Mouse (Mus musculus): Measurements from ENCODE around the gene Ankrd55.

Ankrd55 gene

GRCm38 (mm10) chr13:112366321-112367029 lies 78.2 kb downstream of the Ankrd55 start:
- in situ Hi-C loops (cut with MboI; ENCODE audit: low sequenced_read_pairs), result no loop called here

DNA sequence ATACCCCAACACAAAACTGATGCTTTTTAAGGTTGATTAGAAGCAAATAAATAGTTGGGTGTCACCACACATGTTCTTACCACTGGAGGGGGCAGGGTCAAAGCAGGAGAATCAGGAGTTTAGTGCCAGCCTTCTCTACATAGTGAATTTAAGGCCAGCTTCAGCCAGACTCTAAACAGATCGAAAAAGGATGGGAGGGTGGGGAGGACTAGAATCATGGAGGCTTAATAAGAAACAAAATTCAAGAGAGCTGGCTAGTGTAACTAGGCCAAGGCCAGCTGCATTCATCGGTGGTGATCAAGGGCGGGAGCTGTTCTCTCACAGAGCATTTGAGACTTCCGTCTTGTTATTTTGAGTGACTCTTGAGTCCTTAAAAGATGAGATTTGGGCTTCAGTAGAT lies 83.5 kb downstream of the Ankrd55 start:
- in situ Hi-C loops (cut with MboI; ENCODE audit: low sequenced_read_pairs), result no loop called here

- in situ Hi-C loops (cut with MboI; ENCODE audit: low sequenced_read_pairs), result no loop called here
These were observed 87.5 kb downstream of the Ankrd55 start for GRCm38 (mm10) chr13:112375766-112376165.

DNA sequence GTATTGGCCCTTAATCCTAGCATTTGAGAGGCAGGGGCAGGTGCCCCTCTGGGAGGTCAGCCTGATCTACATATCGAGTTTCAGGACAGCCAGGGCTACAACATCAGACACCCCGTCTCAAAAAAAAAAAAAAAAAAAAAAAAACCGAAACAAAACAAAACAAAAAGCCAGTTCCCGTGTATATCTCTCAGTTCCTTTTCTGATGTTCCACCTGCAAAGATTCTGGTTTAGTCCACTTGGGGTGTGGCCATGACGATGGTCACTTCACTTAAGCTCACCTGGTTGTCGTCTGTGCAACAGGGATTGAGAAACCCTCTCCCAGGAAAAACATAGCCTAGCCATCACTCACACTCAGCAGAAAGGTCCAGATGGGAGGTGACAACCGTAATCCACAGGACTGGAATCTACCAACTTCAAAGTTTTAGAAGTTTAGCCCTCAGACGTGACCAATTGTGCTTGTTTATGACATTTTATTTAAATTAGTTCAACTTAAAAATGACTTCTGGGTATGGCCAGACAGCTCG lies 90.6 kb downstream of the Ankrd55 start:
- in situ Hi-C loops (cut with MboI; ENCODE audit: low sequenced_read_pairs), result no loop called here

DNA sequence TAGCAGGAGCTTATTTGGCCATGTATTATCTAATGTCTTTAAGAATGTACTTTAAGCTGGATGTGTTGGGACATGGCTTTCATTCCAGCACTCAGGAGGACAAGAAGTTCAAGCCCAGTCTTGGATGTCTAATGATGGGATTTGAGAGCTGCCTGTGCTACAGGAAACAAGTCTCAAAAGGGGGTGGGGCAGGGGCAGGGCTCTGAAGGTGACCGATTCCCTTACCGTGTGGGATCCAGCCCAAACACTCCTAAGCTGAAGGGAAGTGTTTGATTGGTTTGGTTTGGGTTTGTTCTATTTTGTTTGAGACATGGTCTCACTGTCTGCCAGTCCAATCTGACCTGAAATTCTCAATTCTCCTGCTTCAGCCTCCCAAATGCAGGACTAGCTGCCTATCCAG lies 93.2 kb downstream of the Ankrd55 start:
- in situ Hi-C loops (cut with MboI; ENCODE audit: low sequenced_read_pairs), result no loop called here

GRCm38 (mm10) chr13:112382457-112382856 lies 94.2 kb downstream of the Ankrd55 start:
- in situ Hi-C loops (cut with MboI; ENCODE audit: low sequenced_read_pairs), result no loop called here

DNA sequence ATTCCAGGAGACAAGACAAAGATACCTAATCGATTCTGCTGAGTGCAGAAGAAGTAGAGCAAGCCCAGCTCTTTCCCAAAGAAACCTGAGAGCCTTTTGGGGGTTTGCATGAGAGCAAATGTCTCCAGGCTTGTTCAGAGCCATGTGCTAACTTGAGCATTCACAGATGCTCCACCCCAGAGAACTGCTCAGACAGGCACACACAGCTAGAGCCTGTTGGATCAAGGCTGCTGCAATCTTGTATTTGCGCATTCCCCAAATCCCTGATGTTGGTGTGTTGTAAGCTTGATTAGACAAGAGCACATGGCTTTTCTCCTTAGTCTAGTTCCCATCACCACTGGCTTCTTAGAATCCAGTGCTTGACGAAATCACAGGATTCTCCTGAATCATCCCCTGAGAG lies 94.7 kb downstream of the Ankrd55 start:
- in situ Hi-C loops (cut with MboI; ENCODE audit: low sequenced_read_pairs), result no loop called here

DNA sequence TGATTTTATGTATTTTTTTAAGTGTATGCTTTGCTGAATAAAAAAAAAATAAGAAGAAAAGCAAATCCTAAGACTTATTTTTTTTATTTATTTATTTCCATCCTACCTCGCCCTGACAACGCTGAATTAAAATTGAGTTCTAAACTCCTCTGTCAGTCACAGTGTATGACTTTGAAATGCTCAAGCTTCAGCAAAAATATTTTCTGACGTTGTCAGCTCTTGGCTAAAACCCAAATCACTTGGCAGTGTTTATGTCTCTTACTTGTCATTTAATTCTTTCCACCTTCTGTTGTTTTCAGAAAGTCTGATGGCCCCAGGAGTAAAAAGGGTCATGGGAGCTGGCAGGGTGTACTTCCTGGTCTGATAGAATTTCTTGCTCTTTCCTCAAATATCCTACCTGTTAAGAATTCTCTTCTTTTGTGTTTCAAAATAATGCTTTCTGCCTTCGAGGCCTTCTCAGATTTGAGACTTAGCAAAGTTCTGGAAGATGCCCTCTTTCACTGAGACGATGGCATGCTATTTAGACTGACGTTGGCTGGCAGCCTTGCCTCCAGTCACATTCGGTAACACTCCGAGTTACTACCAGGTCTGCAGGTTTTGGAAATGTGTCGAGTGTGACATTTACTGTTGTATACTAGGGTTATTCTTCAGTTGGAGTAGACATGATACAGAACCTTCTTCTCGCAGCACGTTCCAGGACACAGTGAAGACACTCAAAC lies 95.8 kb downstream of the Ankrd55 start:
- in situ Hi-C loops (cut with MboI; ENCODE audit: low sequenced_read_pairs), result no loop called here

DNA sequence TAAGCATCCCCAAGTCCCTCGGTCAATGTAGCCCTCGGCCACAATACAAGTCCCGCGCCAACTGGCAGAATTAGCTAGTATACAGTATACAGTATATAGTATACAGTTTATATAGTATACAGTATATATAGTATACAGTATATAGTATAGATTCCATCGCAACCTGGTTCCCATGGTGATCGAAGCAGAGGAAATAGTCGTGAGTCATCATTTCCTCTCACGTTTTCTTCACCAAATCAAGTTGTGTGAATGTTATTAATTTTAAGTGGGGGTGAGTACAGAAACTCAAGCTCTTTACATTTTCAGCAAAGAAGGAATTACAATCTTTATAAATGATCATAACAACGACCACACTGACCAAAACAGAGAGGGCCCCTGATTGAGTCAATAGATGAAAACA lies 96.8 kb downstream of the Ankrd55 start:
- in situ Hi-C loops (cut with MboI; ENCODE audit: low sequenced_read_pairs), result no loop called here

- in situ Hi-C loops (cut with MboI; ENCODE audit: low sequenced_read_pairs), result no loop called here
These were observed 98.3 kb downstream of the Ankrd55 start for GRCm38 (mm10) chr13:112386494-112387075.

- in situ Hi-C loops (cut with MboI; ENCODE audit: low sequenced_read_pairs), result no loop called here
These were observed 99.0 kb downstream of the Ankrd55 start for GRCm38 (mm10) chr13:112387279-112387678.

GRCm38 (mm10) chr13:112388176-112388575 lies 99.9 kb downstream of the Ankrd55 start:
- in situ Hi-C loops (cut with MboI; ENCODE audit: low sequenced_read_pairs), result no loop called here

- in situ Hi-C loops (cut with MboI; ENCODE audit: low sequenced_read_pairs), result no loop called here
These were observed 102.0 kb downstream of the Ankrd55 start for GRCm38 (mm10) chr13:112390206-112390605.

GRCm38 (mm10) chr13:112391354-112391753 lies 103.1 kb downstream of the Ankrd55 start:
- in situ Hi-C loops (cut with MboI; ENCODE audit: low sequenced_read_pairs), result no loop called here

GRCm38 (mm10) chr13:112393356-112393755 lies 105.1 kb downstream of the Ankrd55 start:
- in situ Hi-C loops (cut with MboI; ENCODE audit: low sequenced_read_pairs), result no loop called here

DNA sequence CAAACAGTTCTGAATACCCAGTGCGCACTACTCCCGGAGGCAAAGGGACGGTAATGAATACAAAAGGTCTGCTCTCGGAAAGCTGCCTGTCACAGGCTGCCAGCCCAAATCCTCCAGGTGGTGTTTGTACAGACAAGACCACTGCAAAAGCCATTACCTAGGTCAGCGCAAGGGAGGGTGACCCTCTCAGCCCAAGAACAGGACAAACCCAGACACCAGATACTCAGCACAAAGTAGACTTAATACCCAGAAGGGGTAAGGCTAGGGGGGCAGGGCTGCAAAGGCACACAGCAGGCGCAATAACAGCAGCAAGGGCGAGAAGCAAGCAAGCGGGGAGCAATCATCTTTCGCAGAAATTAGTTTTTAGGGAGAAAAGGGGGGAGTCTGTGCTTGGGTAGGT lies 106.0 kb downstream of the Ankrd55 start:
- in situ Hi-C loops (cut with MboI; ENCODE audit: low sequenced_read_pairs), result no loop called here

DNA sequence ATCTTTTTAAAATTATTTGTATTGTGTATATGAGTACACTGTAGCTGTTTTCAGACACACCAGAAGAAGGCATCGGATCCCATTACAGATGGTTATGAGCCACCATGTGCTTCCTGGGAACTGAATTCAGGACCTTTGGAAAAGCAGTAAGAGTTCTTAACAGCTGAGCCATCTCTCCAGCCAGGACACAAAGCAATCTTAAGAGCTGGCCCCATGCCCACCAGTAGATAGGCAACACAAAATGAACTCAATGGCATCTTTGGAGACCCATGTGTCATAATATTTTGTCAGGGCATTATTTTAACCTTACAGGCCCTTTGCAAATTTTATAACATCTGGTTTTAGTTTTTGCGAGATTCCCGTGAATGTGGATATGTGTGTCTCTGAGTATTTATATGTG lies 116.5 kb downstream of the Ankrd55 start:
- in situ Hi-C loops (cut with MboI; ENCODE audit: low sequenced_read_pairs), result no loop called here

GRCm38 (mm10) chr13:112405184-112405583 lies 116.9 kb downstream of the Ankrd55 start:
- in situ Hi-C loops (cut with MboI; ENCODE audit: low sequenced_read_pairs), result no loop called here

- in situ Hi-C loops (cut with MboI; ENCODE audit: low sequenced_read_pairs), result no loop called here
These were observed 118.4 kb downstream of the Ankrd55 start for GRCm38 (mm10) chr13:112406618-112407017.

DNA sequence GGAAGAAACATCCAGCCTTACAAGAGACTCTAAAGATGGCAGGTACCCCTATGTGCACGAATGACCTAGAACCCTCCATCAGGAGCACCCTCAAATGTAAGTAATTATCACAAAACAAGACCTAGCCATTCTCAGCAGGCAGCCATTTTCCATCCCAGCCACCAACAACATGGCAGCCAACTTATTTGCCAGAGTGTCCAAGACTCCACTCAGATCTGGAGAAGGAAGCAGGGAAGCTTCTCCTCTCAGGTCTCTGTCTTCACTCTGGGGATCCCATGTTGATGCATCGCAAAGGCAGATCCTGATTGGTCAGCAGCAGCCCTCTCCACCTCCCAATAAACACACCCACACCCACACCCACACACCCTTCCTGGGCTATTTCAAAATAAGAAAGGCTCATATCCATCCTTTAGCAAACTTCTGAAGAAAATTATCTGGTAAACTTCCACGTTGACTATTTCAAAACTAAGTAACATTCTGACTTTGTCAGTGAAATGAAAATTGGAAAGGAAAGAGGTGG lies 119.0 kb downstream of the Ankrd55 start:
- in situ Hi-C loops (cut with MboI; ENCODE audit: low sequenced_read_pairs), result no loop called here

DNA sequence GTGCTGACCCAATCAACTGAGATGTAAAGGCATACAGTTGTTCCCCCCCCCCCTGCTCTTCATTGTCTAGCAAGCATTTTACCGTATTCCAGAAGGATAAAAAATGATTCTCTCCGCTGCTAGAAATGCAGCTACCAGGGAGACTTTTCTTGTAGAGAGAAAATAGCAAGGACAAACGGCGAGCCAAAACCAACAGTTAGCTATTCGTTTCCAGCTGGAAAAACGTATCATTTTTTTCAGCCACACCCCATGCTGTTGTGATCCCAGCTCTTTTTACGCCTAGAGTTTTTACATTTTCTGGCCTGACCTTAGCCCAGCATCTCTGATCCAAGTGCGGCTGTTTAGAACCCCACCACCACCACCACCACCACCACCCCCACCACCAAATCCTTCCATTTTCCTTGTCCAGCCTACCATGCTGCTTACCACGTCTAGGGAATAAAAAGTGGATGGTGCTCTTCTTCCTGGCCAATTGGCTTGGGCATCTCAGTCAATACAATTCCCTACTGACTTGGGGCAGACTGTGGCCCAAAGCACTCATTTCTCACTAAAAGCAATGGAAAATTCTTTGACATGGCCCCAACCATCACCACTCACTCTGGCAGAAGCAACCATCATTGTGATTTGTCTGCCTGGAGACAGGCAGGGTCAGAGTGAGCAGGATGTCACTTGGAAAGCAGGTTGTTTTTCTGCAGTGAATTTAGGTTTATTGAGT lies 119.7 kb downstream of the Ankrd55 start:
- in situ Hi-C loops (cut with MboI; ENCODE audit: low sequenced_read_pairs), result no loop called here

Measured in CH12F3 (cell line).